Mouse (Mus musculus) hindbrain, embryonic 12.5 days (tissue): Measurements from ENCODE around the gene Kif22. TPM values are rescaled to one million over a fixed set of nuclear protein-coding genes. Genes with fewer than 3 reads are reported as not detected.

Source experiments
- ATAC-seq: fragments of 200-750 bp; cut with Nextera tagmentation; 2 replicates; pipeline ENCODE4 v1.8.0; 2017; ENCODE audit warnings: moderate TSS enrichment; ENCODE audit not compliant: low FRiP score
- H3K27ac ChIP-seq: fragments of 300-500 bp; sonication (generic); 2 replicates; pipeline ENCODE4 v1.5.1; 2016; ENCODE audit warnings: mild to moderate bottlenecking
- H3K27me3 ChIP-seq: fragments of 300-500 bp; sonication (generic); 2 replicates; pipeline ENCODE4 v1.6.1; 2016; ENCODE audit warnings: mild to moderate bottlenecking
- H3K36me3 ChIP-seq: fragments of 300-500 bp; sonication (generic); 2 replicates; pipeline ENCODE4 v1.6.1; 2016; ENCODE audit warnings: mild to moderate bottlenecking
- H3K4me1 ChIP-seq: fragments of 300-500 bp; sonication (generic); 2 replicates; pipeline ENCODE4 v1.6.1; 2016
- H3K4me2 ChIP-seq: fragments of 300-500 bp; sonication (generic); replicated peaks from 2 replicates; pipeline ENCODE4 v1.6.1; 2016; ENCODE audit warnings: mild to moderate bottlenecking
- H3K4me3 ChIP-seq: fragments of 300-500 bp; sonication (generic); 2 replicates; pipeline ENCODE4 v1.5.1; 2016; ENCODE audit warnings: mild to moderate bottlenecking
- H3K9ac ChIP-seq: fragments of 300-500 bp; sonication (generic); 2 replicates; pipeline ENCODE4 v1.6.1; 2016; ENCODE audit warnings: mild to moderate bottlenecking, moderate library complexity
- H3K9me3 ChIP-seq: fragments of 300-500 bp; sonication (generic); replicated peaks from 2 replicates; pipeline ENCODE4 v1.6.1; 2016; ENCODE audit warnings: mild to moderate bottlenecking
- WGBS: fragments of 180-500 bp; shearing (Covaris S2); methylation state at CpG from one replicate; pipeline ENCODE4 v1.1.7; 2016; 5-methylcytosine and 5-hydroxymethylcytosine counted together
- polyA plus RNA-seq: library from polyadenylated mRNA; unstranded; fragments of >200 nt; fragmentation: Nextera tagmentation; extraction: Ambion mirVana; gene quantifications from 2 replicates; pipeline ENCODE4 v1.2.1, GENCODE M21; 2016

The Kif22 gene
- polyA plus RNA-seq, 1 experiment from 2014 or later: 86.9 TPM

GRCm38 (mm10) chr7:127020491-127020890 is 21.8 kb downstream of the Kif22 start:
- no peaks in the 10 kb centered on the region for H3K9me3 ChIP-seq
- WGBS: 42% methylated on average over 5 of the region's 5 CpGs
- H3K27ac ChIP-seq: peak overlapping the region; percentile 92
- peaks cover 29% of the 10 kb centered on the region for H3K36me3 ChIP-seq
- no peak for ATAC-seq
- peak overlapping the region; percentile 48 for H3K4me3 ChIP-seq
- peak overlapping the region; percentile 84 for H3K4me2 ChIP-seq
- peaks cover 80% of the 10 kb centered on the region for H3K4me1 ChIP-seq
- peak overlapping the region; percentile 76 for H3K9ac ChIP-seq
- H3K27me3 ChIP-seq: no peaks in the 10 kb centered on the region

GRCm38 (mm10) chr7:127020031-127020430 is 22.2 kb downstream of the Kif22 start:
- no peak for ATAC-seq
- peak overlapping the region; percentile 84 for H3K4me2 ChIP-seq
- no peaks in the 10 kb centered on the region for H3K27me3 ChIP-seq
- H3K9me3 ChIP-seq: no peaks in the 10 kb centered on the region
- H3K27ac ChIP-seq: peak overlapping the region; percentile 92
- H3K4me1 ChIP-seq: peaks cover 82% of the 10 kb centered on the region
- H3K9ac ChIP-seq: peak overlapping the region; percentile 76
- peaks cover 34% of the 10 kb centered on the region for H3K36me3 ChIP-seq
- WGBS: 52% methylated on average over 3 of the region's 3 CpGs
- H3K4me3 ChIP-seq: peak overlapping the region; percentile 48

- H3K9ac ChIP-seq: peak overlapping the region; percentile 76; the same call in 1 of the 2 replicates
- peaks cover 82% of the 10 kb centered on the region for H3K4me1 ChIP-seq
- peaks cover 37% of the 10 kb centered on the region for H3K36me3 ChIP-seq
- H3K9me3 ChIP-seq: no peaks in the 10 kb centered on the region
- ATAC-seq: no peak
- peak overlapping the region; percentile 92; the same call in 1 of the 2 replicates for H3K27ac ChIP-seq
- no peaks in the 10 kb centered on the region for H3K27me3 ChIP-seq
- H3K4me2 ChIP-seq: peak overlapping the region; percentile 84
- 79% methylated on average over 14 of the region's 14 CpGs for WGBS
- H3K4me3 ChIP-seq: peak overlapping the region; percentile 48; the same call in 1 of the 2 replicates
Measured at GRCm38 (mm10) chr7:127019306-127019960, 22.8 kb downstream of the Kif22 start.

- Histone ChIP-seq H3K4me2 (no peak overlapping the region), H3K9me3 (no peaks in the 10 kb centered on the region), H3K27me3 (no peaks in the 10 kb centered on the region), H3K27ac (peak overlapping the region; percentile 85; the same call in 1 of the 2 replicates), H3K36me3 (peaks cover 37% of the 10 kb centered on the region), H3K4me3 (no peak overlapping the region), H3K9ac (0 out of 2 replicates have a peak overlapping the region, but pooled peaks have one; percentile 76), H3K4me1 (peaks cover 80% of the 10 kb centered on the region)
- no peak for ATAC-seq
- 82% methylated on average over 15 of the region's 15 CpGs for WGBS
Measured at GRCm38 (mm10) chr7:127018416-127019305, 23.6 kb downstream of the Kif22 start.

GRCm38 (mm10) chr7:127017950-127018345 is 24.3 kb downstream of the Kif22 start:
- no peak overlapping the region for H3K4me2 ChIP-seq
- peaks cover 37% of the 10 kb centered on the region for H3K36me3 ChIP-seq
- H3K9me3 ChIP-seq: no peaks in the 10 kb centered on the region
- H3K27me3 ChIP-seq: no peaks in the 10 kb centered on the region
- peak overlapping the region; percentile 85; the same call in 1 of the 2 replicates for H3K27ac ChIP-seq
- 51% methylated on average over 6 of the region's 6 CpGs for WGBS
- ATAC-seq: no peak
- peak overlapping the region; percentile 1; the same call in 1 of the 2 replicates for H3K9ac ChIP-seq
- no peak overlapping the region for H3K4me3 ChIP-seq
- H3K4me1 ChIP-seq: peaks cover 75% of the 10 kb centered on the region

GRCm38 (mm10) chr7:127016971-127017949 is 25.0 kb downstream of the Kif22 start, which contains the start of gene Pagr1a:
Gene Pagr1a (minus strand): TSS chr7:127017352.
- ATAC-seq: peak; percentile 85
- peak within 1 kb of the TSS; percentile 62 for H3K4me3 ChIP-seq
- peak within 1 kb of the TSS; percentile 82 for H3K9ac ChIP-seq
- H3K4me1 ChIP-seq: peaks cover 68% of the 10 kb centered on the region
- peaks cover 37% of the 10 kb centered on the region for H3K36me3 ChIP-seq
- H3K4me2 ChIP-seq: peak within 1 kb of the TSS; percentile 87
- no peaks in the 10 kb centered on the region for H3K27me3 ChIP-seq
- peak within 1 kb of the TSS; percentile 85 for H3K27ac ChIP-seq
- no peaks in the 10 kb centered on the region for H3K9me3 ChIP-seq
- 4% methylated on average over 39 of the region's 39 CpGs for WGBS

GRCm38 (mm10) chr7:127016486-127016938 is 25.8 kb downstream of the Kif22 start:
- Histone ChIP-seq H3K4me2 (peak overlapping the region; percentile 87), H3K27me3 (no peaks in the 10 kb centered on the region), H3K27ac (peak overlapping the region; percentile 85), H3K4me1 (peaks cover 61% of the 10 kb centered on the region), H3K9me3 (no peaks in the 10 kb centered on the region), H3K4me3 (peak overlapping the region; percentile 62), H3K36me3 (peaks cover 38% of the 10 kb centered on the region), H3K9ac (peak overlapping the region; percentile 82)
- peak; percentile 61 for ATAC-seq
- under 1% methylated on average over 22 of the region's 22 CpGs for WGBS

GRCm38 (mm10) chr7:127016481-127016485 is 26.0 kb downstream of the Kif22 start, which contains the start of gene Pagr1b:
Gene Pagr1b (minus strand): TSS chr7:127016484.
- H3K9ac ChIP-seq: peak within 1 kb of the TSS; percentile 82
- peak within 1 kb of the TSS; percentile 87 for H3K4me2 ChIP-seq
- H3K4me1 ChIP-seq: peaks cover 59% of the 10 kb centered on the region
- peak within 1 kb of the TSS; percentile 85 for H3K27ac ChIP-seq
- peaks cover 38% of the 10 kb centered on the region for H3K36me3 ChIP-seq
- ATAC-seq: no peak
- H3K9me3 ChIP-seq: no peaks in the 10 kb centered on the region
- no peaks in the 10 kb centered on the region for H3K27me3 ChIP-seq
- H3K4me3 ChIP-seq: peak within 1 kb of the TSS; percentile 62

GRCm38 (mm10) chr7:127016081-127016480 is 26.2 kb downstream of the Kif22 start:
- no peaks in the 10 kb centered on the region for H3K9me3 ChIP-seq
- no peaks in the 10 kb centered on the region for H3K27me3 ChIP-seq
- peak overlapping the region; percentile 87 for H3K4me2 ChIP-seq
- ATAC-seq: peak; percentile 7; the same call in 1 of the 2 replicates
- peaks cover 38% of the 10 kb centered on the region for H3K36me3 ChIP-seq
- peaks cover 56% of the 10 kb centered on the region for H3K4me1 ChIP-seq
- peak overlapping the region; percentile 82 for H3K9ac ChIP-seq
- peak overlapping the region; percentile 62 for H3K4me3 ChIP-seq
- WGBS: 2% methylated on average over 10 of the region's 10 CpGs
- peak overlapping the region; percentile 85 for H3K27ac ChIP-seq

- Histone ChIP-seq H3K27me3 (no peaks in the 10 kb centered on the region), H3K4me2 (peak overlapping the region; percentile 87), H3K9me3 (no peaks in the 10 kb centered on the region), H3K27ac (no peak overlapping the region), H3K9ac (peak overlapping the region; percentile 43; the same call in 1 of the 2 replicates), H3K4me1 (peaks cover 46% of the 10 kb centered on the region), H3K36me3 (peaks cover 38% of the 10 kb centered on the region), H3K4me3 (no peak overlapping the region)
- ATAC-seq: no peak
- 96% methylated on average over 12 of the region's 12 CpGs for WGBS
Measured at GRCm38 (mm10) chr7:127014993-127015392, 27.3 kb downstream of the Kif22 start.

- Histone ChIP-seq H3K27ac (no peak within 1 kb of the TSS), H3K27me3 (no peaks in the 10 kb centered on the region), H3K36me3 (peaks cover 38% of the 10 kb centered on the region), H3K4me3 (peak within 1 kb of the TSS; percentile 62), H3K9ac (peak within 1 kb of the TSS; percentile 47), H3K4me1 (peaks cover 40% of the 10 kb centered on the region), H3K9me3 (no peaks in the 10 kb centered on the region), H3K4me2 (peak within 1 kb of the TSS; percentile 87)
- WGBS: 64% methylated on average over 11 of the region's 11 CpGs
- no peak for ATAC-seq
Measured at GRCm38 (mm10) chr7:127014320-127014719, 28.0 kb downstream of the Kif22 start, which contains the start of gene Mvp. Gene Mvp (minus strand): TSS chr7:127014621.
